In the genomic region with DNA sequence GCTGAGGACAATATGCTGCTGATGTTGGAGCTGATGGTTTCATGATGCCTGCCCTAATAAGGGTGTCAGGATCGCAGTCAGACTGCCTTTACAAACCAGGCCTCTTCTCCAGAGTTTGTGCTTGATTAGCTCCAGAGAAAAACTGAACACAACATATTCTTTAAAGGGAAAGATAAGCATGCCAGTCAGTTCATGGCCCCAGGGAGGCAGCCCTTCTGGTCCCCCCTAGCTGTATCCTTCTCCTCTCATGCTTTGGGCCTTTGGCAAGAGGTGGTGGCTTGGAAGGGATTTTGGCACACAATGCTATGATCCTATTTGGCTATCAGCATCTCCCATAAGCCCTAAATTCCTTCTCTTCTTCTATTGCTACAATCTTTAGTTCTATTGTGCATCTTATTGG, we compare ENCODE assay signal across 13 mouse cellular contexts.
DNase-seq lines count a peak whose midpoint lies in the region; ATAC-seq lines count a peak whose summit lies in the region.
"Had no signal": no experiment of that assay in that cellular context is flagged by ENCODE, and none has a peak within 500 bp of the region (broad histone marks: within the 10 kb centered on the region; RNA-seq: fewer than 3 reads in every experiment).

No protein-coding gene starts in this region.

- ATAC-seq in forebrain, embryonic 15.5 days (replicated peaks), result peak; percentile 60
- no peak for ATAC-seq in neural tube, embryonic 15.5 days (ENCODE audit: low FRiP score)

- H3K9ac ChIP-seq in forebrain, embryonic 15.5 days (replicated peaks), result 0 out of 2 replicates have a peak overlapping the region, but pooled peaks have one; percentile 13
- H3K9ac ChIP-seq in neural tube, embryonic 15.5 days (replicated peaks), result no peak overlapping the region

- peaks cover 19% of the 10 kb centered on the region for H3K4me1 ChIP-seq in forebrain, embryonic 15.5 days
- peaks cover 26% of the 10 kb centered on the region for H3K4me1 ChIP-seq in midbrain, embryonic 10.5 days
- peaks cover 20% of the 10 kb centered on the region for H3K4me1 ChIP-seq in neural tube, embryonic 15.5 days

- 12% methylated on average over 1 of the region's 1 CpGs for WGBS in forebrain, embryonic 15.5 days
- 27% methylated on average over 1 of the region's 1 CpGs for WGBS in midbrain, embryonic 10.5 days
- WGBS in neural tube, embryonic 15.5 days, result 22% methylated on average over 1 of the region's 1 CpGs

- H3K36me3 ChIP-seq in forebrain, embryonic 15.5 days, result no peaks in the 10 kb centered on the region
- H3K36me3 ChIP-seq in midbrain, embryonic 10.5 days, result no peaks in the 10 kb centered on the region
- H3K36me3 ChIP-seq in neural tube, embryonic 15.5 days, result no peaks in the 10 kb centered on the region

- no peaks in the 10 kb centered on the region for H3K27me3 ChIP-seq in forebrain, embryonic 15.5 days
- H3K27me3 ChIP-seq in midbrain, embryonic 10.5 days (ENCODE audit: low read depth, poor library complexity, severe bottlenecking), result no peaks in the 10 kb centered on the region
- no peaks in the 10 kb centered on the region for H3K27me3 ChIP-seq in neural tube, embryonic 15.5 days (replicated peaks)

- peak overlapping the region; percentile 82 for H3K27ac ChIP-seq in forebrain, embryonic 15.5 days (replicated peaks)
- H3K27ac ChIP-seq in midbrain, embryonic 10.5 days (replicated peaks), result peak overlapping the region; percentile 78
- H3K27ac ChIP-seq in neural tube, embryonic 15.5 days (replicated peaks), result peak overlapping the region; percentile 62

- H3K9me3 ChIP-seq in forebrain, embryonic 15.5 days, result no peaks in the 10 kb centered on the region
- no peaks in the 10 kb centered on the region for H3K9me3 ChIP-seq in midbrain, embryonic 10.5 days (replicated peaks)
- H3K9me3 ChIP-seq in neural tube, embryonic 15.5 days (replicated peaks), result no peaks in the 10 kb centered on the region

- DNase-seq in retina, embryonic 14.5 days (ENCODE audit: low spot score), result peak; percentile 35
- no peak for DNase-seq in retina, postnatal 1 day
- no peak for DNase-seq in midbrain, embryonic 10.5 days (ENCODE audit: low spot score)
- no peak for DNase-seq in spleen, postnatal 10 days (ENCODE audit: low spot score in 2 of 2)
- DNase-seq in urinary bladder, postnatal 25 days (ENCODE audit: low spot score), result no peak
- no peak for DNase-seq in left cerebral cortex, postnatal 14 days (ENCODE audit: low spot score in 2 of 2)
- DNase-seq: heart, adult 11 months; liver; lung, adult 18-20 months; lung, postnatal 36 days; thymus, adult 2 months had no signal

- no peak overlapping the region for H3K4me3 ChIP-seq in forebrain, embryonic 15.5 days
- H3K4me3 ChIP-seq in midbrain, embryonic 10.5 days, result no peak overlapping the region
- no peak overlapping the region for H3K4me3 ChIP-seq in neural tube, embryonic 15.5 days (replicated peaks)

- no peak overlapping the region for H3K4me2 ChIP-seq in forebrain, embryonic 15.5 days (replicated peaks)
- H3K4me2 ChIP-seq in neural tube, embryonic 15.5 days, result no peak overlapping the region

- intact Hi-C loops in left cerebral cortex, postnatal 14 days (cut with DNase I), result no loop called here
